Mouse (Mus musculus): ENCODE data around the gene Dpt.
"Not testable (repeated sequence)": the region's sequence is repeated elsewhere in the genome, so short reads cannot be mapped to it uniquely, and the experiment has no call there.

Gene Dpt

DNA sequence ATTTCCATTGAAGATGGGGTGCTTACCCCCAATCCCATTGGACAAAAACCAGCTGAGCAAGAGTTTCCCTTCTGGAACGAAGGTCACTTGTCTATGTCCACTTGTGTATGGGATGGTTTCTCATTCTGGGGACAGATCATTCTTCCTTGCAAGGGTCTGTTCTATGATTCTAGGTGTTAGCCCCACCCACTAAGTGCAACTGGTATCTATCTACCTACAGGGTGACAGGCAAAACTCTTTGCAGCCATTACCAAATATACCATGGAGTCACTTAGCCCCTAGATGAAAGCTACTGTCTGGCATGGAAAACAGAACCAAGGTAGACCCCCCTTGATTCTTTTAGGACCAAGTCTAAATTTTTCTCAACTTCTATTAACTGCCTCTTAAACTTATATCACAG is 24.9 kb downstream of the Dpt start:
- DNase-seq (ENCODE audit: low read depth, low spot score): no peak

DNA sequence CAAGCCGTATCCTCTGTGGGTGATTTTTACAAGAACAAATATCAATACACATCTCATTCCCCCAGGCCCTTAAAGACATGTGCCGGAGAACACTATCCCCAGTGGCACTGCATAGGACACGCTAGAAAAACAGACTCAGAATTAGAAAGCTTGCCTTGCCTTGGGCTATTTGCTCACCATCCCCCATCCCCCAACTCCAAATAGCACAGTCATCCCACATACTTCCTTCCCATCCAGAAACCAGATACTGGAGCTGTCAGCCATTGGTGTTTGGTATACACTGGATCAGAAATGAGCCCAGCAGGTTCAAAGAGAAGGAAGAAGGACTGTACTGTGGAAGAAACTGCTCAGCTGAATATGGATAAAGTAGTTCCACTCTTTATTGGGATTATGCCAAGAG is 25.4 kb downstream of the Dpt start:
- DNase-seq (ENCODE audit: low read depth, low spot score): no peak

DNA sequence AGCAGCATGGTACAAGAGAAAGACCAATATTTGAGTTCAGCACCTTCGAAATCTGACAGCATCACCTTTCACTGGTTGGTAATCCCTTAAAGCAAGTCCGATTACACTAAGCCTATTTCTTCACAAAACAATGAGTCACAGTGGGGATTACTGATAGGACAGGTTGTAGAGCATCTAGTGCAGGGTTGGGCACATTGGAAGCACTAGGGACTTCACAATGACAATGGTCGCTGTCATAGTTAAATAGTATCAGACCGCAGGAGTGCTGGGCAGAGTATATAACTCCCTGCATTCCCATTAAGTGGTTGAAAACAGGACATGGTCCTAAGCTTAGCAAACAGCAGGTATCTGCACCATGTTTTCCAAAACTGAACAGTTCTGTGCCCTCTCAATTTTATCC is 25.8 kb downstream of the Dpt start:
- no peak for DNase-seq (ENCODE audit: low read depth, low spot score)

DNA sequence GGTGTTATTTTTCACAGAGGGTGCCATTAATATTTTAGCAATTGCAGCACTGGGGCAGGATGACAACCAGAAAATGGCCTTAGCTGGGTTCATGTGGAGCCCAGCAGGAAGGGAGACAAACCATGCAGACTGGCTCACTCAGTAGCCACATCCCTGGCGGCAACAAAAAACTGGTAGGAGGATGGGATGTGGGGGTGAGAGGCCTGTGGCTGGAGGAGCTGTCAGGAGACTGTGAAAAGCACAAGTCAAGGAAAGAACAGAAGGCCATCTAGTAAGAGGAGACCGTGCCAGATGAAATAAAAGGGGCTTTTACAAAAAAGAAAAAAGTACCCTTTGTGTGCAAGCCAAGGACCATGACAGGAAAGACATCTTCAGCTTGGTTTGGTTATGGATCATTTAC is 28.5 kb downstream of the Dpt start:
- DNase-seq (ENCODE audit: low read depth, low spot score): no peak

DNA sequence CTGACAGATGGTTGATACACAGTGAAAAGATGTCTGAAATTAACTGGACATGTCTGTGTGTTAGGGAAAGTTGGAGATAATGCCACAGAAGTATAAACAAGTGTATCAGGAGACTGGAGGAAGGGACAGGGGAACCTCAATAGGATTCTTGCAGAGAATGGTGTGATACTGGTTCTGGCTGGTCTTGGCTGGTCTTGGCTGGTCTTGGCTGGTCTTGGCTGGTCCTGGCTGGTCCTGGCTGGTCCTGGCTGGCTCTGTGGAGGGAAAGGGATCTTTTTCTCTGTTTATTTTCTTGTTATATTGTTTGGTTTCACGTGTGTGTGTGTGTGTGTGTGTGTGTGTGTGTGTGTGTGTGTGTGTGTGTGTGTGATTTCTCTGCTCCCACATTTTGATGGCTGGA is 33.4 kb downstream of the Dpt start:
- DNase-seq (ENCODE audit: low read depth, low spot score): no peak

DNA sequence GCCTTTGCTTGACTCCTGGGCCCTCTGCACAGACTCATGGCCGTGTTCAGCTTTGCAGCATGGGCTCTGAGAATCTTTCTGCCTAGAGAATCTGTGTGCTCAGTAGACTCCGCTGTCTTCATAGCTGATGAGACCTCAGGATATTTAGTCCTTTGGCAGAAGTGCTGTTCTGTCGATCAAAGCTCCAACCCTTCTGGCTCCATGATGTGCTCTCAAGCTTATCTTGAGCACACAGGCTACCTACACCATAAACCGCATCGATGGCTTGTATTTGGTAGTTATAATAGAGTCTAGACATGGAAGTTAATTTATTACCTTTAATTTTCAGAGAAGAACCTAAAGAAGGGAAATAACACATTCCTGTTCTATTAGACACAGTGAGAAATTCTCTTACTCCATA is 36.0 kb downstream of the Dpt start:
- no peak for DNase-seq (ENCODE audit: low read depth, low spot score)

DNA sequence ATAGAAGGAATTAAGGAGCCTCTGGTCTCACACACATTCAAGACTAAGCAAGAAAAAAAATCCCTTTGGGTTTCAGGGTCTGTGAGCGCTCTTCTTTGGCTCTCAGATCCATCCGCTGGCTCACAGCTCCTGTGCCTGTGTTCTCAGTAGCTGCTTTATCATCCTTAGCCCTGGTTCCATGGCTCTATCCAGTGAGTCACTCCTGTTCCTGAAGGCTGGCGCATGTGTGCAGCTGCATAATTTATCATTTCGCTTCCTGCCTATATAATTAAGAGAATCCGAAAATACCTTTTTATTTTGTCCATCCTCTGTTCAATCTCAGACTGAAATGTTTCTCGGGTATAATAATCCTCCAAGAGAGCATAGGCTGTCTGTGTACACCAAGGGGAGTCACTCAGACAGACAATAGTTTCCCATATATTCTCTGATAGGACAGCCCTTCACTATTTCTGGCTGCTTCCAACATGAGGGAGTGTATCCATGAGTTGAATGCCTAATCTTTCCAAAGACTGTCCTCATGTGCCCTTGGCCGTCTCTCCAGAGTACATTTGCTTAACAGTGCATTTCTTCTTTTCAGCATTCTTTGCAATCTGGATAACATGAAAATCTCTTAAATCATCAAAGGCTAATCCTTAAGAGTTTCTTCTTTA is 52.3 kb downstream of the Dpt start:
- DNase-seq (ENCODE audit: low read depth, low spot score): no peak

DNA sequence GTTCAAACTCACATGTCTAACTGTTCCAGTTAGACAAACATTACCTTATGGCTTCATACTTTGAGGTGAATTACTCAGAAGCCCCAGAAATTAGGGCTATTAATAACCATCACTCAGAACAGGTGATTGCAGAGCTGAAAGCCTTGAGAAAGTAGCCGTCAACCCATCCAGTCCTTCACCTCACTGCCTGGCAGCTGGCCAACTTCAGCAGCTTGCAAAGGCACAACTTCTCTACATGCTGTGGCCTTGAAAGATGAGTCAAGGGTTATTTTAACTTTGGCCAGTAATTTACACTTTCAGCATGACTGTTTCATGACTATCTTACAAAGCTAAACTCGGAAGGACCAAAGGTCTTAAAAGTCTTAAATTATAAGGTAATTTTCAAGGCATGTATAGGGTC is 59.3 kb downstream of the Dpt start:
- not testable (repeated sequence) for DNase-seq (ENCODE audit: low read depth, low spot score)

DNA sequence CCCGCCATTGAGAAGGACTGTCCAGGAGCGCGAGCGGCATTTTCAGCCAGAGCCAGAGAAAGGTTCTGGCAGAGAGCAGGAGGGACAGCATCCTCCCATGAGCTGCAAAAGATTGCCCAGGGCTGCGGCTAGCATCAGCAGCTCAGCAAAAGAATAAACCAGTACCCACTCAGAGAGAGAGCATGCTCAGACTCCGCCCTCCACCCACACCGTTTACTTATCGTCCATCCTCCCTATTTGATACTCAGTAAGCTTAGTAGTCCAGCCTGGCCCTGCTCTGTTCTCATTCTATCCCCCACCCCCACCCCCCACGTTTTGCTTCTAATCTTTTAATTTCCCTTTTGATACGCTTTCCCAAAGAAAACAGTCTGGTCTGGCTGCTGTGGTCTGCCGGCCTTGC is 63.5 kb downstream of the Dpt start:
- no peak for DNase-seq (ENCODE audit: low read depth, low spot score)

DNA sequence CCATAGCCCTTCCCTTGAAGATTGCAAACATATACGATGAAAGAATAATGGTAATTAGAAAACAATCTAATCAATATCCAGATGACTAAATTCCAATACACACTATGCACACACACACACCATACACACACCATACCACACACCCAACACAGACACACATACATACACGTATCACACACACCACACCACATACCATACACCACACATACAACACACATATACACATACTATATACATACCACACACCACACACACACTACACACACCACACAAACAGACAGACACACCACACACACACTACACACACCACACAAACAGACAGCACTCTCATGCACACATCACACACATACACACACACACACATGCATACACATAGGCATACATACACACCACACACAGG is 64.3 kb downstream of the Dpt start:
- DNase-seq (ENCODE audit: low read depth, low spot score): no peak

DNA sequence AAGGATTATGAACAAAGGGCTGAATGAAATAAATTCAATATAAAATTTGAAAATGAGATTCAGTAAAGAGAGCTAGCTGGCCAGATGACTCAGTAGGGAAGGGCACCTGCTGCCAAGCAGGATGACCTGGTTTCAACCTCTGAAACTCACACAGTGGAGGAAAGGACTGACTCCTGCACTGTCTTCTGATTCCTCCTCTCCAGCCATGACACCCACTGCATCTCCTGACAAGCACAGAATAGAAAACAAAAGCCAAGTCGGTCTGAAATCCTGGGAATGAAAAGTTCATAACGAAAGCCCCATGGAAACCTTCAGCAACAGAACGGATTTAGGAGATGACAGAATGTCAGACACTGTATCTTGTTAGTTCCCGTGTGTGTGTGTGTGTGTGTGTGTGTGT is 65.1 kb downstream of the Dpt start:
- no peak for DNase-seq (ENCODE audit: low read depth, low spot score)

DNA sequence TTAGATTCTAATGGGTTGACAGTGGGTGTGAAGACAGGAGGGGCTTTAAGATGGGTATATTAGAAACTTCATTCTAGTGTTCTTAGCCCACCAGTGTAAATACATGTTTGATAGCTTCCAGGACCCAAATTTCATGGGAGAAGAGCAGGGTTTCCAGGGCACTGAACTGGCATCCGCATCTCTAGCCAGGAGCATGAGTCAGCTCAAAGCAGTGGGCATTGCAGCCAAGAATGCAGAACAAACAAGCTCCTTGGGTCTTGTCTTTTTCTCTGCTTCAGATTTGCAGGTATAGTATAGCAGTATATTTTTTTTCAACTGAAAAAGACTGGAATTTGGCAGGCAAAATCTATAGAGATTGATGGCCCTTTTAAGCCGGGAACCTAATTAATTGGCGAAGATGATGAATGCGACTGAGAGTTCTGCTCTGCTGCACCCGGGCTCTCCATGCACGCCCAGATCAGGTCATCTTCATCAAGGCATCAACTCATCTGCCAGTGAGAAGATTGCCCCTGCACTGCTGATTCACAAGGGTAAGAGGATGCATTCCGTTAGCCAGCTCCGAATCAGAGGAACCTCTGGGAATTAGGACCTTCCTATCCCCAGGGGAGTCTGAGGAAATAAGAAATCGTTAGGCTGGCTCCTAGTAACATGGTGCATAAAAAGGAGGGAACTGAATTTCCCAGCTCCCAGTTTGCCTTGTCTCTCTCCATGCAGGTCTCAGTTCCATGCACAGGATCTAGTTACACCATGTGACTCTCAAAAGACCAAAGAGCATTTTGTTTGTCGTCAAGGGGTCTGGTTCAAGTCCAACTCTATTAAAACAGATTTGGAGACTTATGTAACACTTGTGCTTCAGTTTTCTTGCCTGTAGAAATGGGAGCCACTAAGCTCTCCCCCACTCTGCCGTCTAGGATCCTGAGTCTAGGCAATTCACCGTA is 66.8 kb downstream of the Dpt start:
- DNase-seq (ENCODE audit: low read depth, low spot score): no peak

DNA sequence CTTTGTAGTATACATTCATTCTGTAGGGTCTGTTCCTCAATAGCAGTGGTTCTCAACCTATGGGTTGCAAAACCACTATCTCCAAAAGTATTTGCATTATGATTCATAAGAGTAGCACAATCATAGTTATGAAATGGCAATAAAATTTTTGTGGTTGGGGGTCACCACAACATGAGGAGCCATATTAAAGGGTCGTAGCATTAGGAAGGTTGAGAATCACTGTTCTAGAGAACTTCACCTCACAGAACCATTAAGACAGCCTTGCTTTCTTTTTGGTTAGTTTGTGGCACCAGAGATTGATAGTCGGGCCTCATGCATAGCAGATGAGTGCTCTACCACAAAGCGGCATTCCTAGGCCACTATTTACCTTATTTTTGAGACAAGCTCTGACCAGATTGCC is 68.2 kb downstream of the Dpt start:
- no peak for DNase-seq (ENCODE audit: low read depth, low spot score)

DNA sequence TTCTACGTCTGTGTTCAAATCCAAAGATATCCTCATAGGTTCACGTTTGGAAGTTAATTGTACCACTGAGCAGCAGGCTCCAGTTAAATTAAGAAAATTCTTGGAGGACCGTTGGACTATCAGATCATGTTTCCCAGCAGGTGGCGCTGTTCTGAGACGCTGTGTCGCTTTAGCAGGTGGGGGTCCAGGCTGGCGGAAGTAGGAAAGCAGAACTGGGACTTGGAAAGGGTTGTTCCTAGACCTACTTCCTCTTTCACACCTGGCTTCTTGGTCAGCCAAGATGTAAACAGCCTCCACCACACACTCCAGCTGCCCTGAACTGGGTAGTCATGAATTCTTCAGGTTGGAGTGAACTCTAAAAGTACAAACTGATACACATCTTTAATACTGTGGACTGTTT is 74.2 kb downstream of the Dpt start:
- peak; percentile 79 for DNase-seq (ENCODE audit: low read depth, low spot score)
